Mouse (Mus musculus) gastrocnemius, adult 8-10 months (tissue): ENCODE measurements around the gene Higd1c. TPM values are rescaled to one million over a fixed set of nuclear protein-coding genes. Genes with fewer than 3 reads are reported as not detected.
"Not testable (repeated sequence)": the region's sequence is repeated elsewhere in the genome, so short reads cannot be mapped to it uniquely, and the experiment has no call there.

Source experiments
- DNase-seq, 2 experiments: peaks; one replicate each; pipeline ENCODE4 v3.0.0; 2022; ENCODE audit warnings: low spot score in 2 of 2
- total RNA-seq, 4 experiments: library from RNA; stranded (reverse); gene quantifications; 2 replicates each; pipeline ENCODE4 v1.2.4; 2022

Gene Higd1c
- total RNA-seq, 4 experiments from 2014 or later = not detected

- not testable (repeated sequence) for DNase-seq
Observed at GRCm38 (mm10) chr15:100353399-100353798, 10.9 kb upstream of the Higd1c start.

GRCm38 (mm10) chr15:100355876-100356275, 8.5 kb upstream of the Higd1c start:
- DNase-seq = no peak

GRCm38 (mm10) chr15:100365967-100366366, 1.6 kb downstream of the Higd1c start:
- DNase-seq = not testable (repeated sequence)

- DNase-seq = no peak
Observed at GRCm38 (mm10) chr15:100367119-100367518, 2.8 kb downstream of the Higd1c start.

GRCm38 (mm10) chr15:100375066-100375465, 10.7 kb downstream of the Higd1c start:
- peak; percentile 26 to 40 for DNase-seq

- not testable (repeated sequence) for DNase-seq
Observed at GRCm38 (mm10) chr15:100377847-100378505, 13.6 kb downstream of the Higd1c start.

GRCm38 (mm10) chr15:100379658-100380057, 15.3 kb downstream of the Higd1c start:
- DNase-seq = no peak

- DNase-seq = no peak
Observed at GRCm38 (mm10) chr15:100380104-100380503, 15.8 kb downstream of the Higd1c start.

- no peak for DNase-seq
Observed at GRCm38 (mm10) chr15:100385705-100386104, 21.4 kb downstream of the Higd1c start.

GRCm38 (mm10) chr15:100387544-100388223, 23.3 kb downstream of the Higd1c start:
- DNase-seq = no peak

GRCm38 (mm10) chr15:100388224-100388835, 24.0 kb downstream of the Higd1c start:
- DNase-seq = no peak

GRCm38 (mm10) chr15:100388886-100389285, 24.5 kb downstream of the Higd1c start:
- DNase-seq = no peak

GRCm38 (mm10) chr15:100391066-100391465, 26.7 kb downstream of the Higd1c start:
- DNase-seq = no peak

- no peak for DNase-seq
Observed at GRCm38 (mm10) chr15:100391599-100391998, 27.3 kb downstream of the Higd1c start.

- DNase-seq = no peak
Observed at GRCm38 (mm10) chr15:100393016-100393415, 28.7 kb downstream of the Higd1c start.

GRCm38 (mm10) chr15:100395561-100395960, 31.2 kb downstream of the Higd1c start:
- no peak for DNase-seq

- no peak for DNase-seq
Observed at GRCm38 (mm10) chr15:100400592-100401250, 36.4 kb downstream of the Higd1c start.

GRCm38 (mm10) chr15:100401811-100402210, 37.5 kb downstream of the Higd1c start:
- no peak for DNase-seq

- DNase-seq = no peak
Observed at GRCm38 (mm10) chr15:100402347-100402746, 38.0 kb downstream of the Higd1c start.

- DNase-seq = no peak
Observed at GRCm38 (mm10) chr15:100402798-100403197, 38.5 kb downstream of the Higd1c start.

- DNase-seq = no peak
Observed at GRCm38 (mm10) chr15:100403318-100404000, 39.1 kb downstream of the Higd1c start.
